Mouse (Mus musculus) heart, postnatal 0 days (tissue): ENCODE measurements around the gene Atxn1.

ENCODE experiments used
- CTCF ChIP-seq: IDR thresholded peaks from 2 replicates; pipeline ENCODE4 v1.5.1; 2016; ENCODE audit warnings: antibody characterized with exemption, control low read depth, low read depth
- EP300 ChIP-seq: IDR thresholded peaks from 2 replicates; pipeline ENCODE4 v1.6.1; 2016; ENCODE audit warnings: antibody characterized with exemption, low read depth

DNA sequence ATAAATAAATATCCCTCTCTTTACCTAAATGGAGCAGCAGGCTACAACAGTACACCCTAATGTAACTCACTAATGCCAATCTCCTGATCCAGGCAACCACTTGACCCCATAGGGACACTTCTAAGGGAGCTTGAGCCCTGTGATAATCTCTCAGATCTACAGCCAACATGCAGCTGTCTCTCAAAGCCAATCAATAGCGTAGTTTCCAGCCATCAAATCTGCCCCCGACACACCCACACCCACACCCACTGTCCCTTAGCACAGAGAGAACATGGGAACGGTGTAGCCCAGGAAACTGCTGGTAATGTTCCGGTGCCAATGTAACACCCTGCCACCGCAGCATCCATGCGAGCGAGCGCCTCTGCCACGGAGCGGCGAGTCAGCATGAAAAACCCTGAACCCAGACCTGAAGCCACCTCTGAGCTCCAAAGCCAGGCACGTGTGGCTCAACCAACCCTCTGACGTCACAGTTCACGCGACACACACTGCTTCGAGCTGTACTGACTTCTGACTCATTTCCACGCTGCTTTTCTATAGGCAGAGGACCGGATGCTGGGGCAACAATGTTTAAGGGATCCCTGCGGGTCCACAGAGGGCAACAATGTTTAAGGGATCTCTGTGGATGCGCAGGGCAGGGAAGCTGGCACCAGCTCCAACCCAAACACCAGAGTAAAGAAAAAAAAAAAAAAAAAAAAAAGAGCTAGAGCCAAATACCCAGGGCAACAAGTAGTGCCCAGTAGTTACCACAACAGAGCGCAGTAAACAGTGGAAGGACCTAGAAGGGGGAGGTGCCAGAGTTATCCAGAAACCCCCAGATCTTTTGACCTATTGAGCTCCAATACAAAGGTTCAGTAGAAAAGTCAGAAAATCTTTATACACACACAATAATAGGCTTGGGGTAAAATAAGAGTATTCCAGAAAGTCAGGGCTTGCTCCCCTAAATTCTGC lies 47.5 kb downstream of the Atxn1 start:
- TF ChIP-seq CTCF (no peak), EP300 (no peak)
